Mouse (Mus musculus) ovary, postnatal 36 days (tissue): ENCODE results near the gene Olfr27.

Experiments used
- DNase-seq: peaks from one replicate; pipeline ENCODE4 v3.0.0; 2022; ENCODE audit warnings: low spot score, mixed read lengths

Olfr27 gene

GRCm38 (mm10) chr9:39127831-39128230 lies at the start of gene Olfr27:
Gene Olfr27 (plus strand): TSS chr9:39128131.
- DNase-seq, result no peak

GRCm38 (mm10) chr9:39078787-39079186 lies 49.1 kb upstream of the Olfr27 start, which contains the start of gene Olfr938:
Gene Olfr938 (minus strand): TSS chr9:39078887.
- DNase-seq, result no peak

GRCm38 (mm10) chr9:39127326-39127725 lies 605 bp upstream of the Olfr27 start:
- no peak for DNase-seq

- no peak for DNase-seq
Measured at GRCm38 (mm10) chr9:39152401-39152800, 24.5 kb downstream of the Olfr27 start.

GRCm38 (mm10) chr9:39166004-39166403 lies 38.1 kb downstream of the Olfr27 start, which contains the start of gene Olfr943:
Gene Olfr943 (plus strand): TSS chr9:39166304.
- DNase-seq, result no peak
